Mouse (Mus musculus) heart, adult 2 months (tissue): ENCODE data around the gene Asns. TPM values are rescaled to one million over a fixed set of nuclear protein-coding genes. Genes with fewer than 3 reads are reported as not detected.

Source experiments
- DNase-seq, 2 experiments: peaks; one replicate each; pipeline ENCODE4 v3.0.0; 2021
- H3K27ac ChIP-seq: fragments of 200-600 bp; 2 replicates; pipeline ENCODE4 v1.8.1; 2022
- H3K27me3 ChIP-seq: fragments of 200-500 bp; 2 replicates; pipeline ENCODE4 v1.6.1; 2012; ENCODE audit warnings: mild to moderate bottlenecking, low read length, inconsistent platforms, mixed read lengths; ENCODE audit not compliant: control insufficient read depth, insufficient read depth
- H3K36me3 ChIP-seq: fragments of 200-500 bp; 2 replicates; pipeline ENCODE4 v1.6.1; 2012; ENCODE audit warnings: low read length, inconsistent platforms; ENCODE audit not compliant: control insufficient read depth, insufficient read depth
- H3K4me1 ChIP-seq: fragments of 200-500 bp; 2 replicates; pipeline ENCODE4 v1.6.1; 2011; ENCODE audit warnings: low read length; ENCODE audit not compliant: control insufficient read depth, insufficient read depth
- H3K4me3 ChIP-seq: fragments of 200-600 bp; 2 replicates; pipeline ENCODE4 v1.8.1; 2022
- H3K79me2 ChIP-seq: fragments of 200-500 bp; replicated peaks from 2 replicates; pipeline ENCODE4 v1.6.1; 2012; ENCODE audit warnings: mild to moderate bottlenecking, inconsistent platforms, low read length, moderate library complexity, mixed read lengths; ENCODE audit not compliant: control insufficient read depth, insufficient read depth
- H3K9ac ChIP-seq: fragments of 200-500 bp; 2 replicates; pipeline ENCODE4 v1.6.1; 2012; ENCODE audit warnings: low read depth, mild to moderate bottlenecking, control low read depth, inconsistent platforms, low read length, mixed read lengths
- CTCF ChIP-seq: fragments of 200-600 bp; IDR thresholded peaks from 2 replicates; pipeline ENCODE4 v1.8.1; 2022; ENCODE audit warnings: antibody characterized with exemption, mild to moderate bottlenecking, moderate library complexity
- EP300 ChIP-seq: fragments of 200-500 bp; IDR thresholded peaks from 2 replicates; pipeline ENCODE4 v1.6.1; 2011; ENCODE audit warnings: low read depth, low read length, control low read depth; ENCODE audit not compliant: insufficient read depth
- POLR2A ChIP-seq: fragments of 200-500 bp; IDR thresholded peaks from 2 replicates; pipeline ENCODE4 v1.6.1; 2011; ENCODE audit warnings: mild to moderate bottlenecking, low read depth, low read length, control low read depth; ENCODE audit not compliant: insufficient read depth
- WGBS: fragments of 180-500 bp; shearing (Covaris S2); methylation state at CpG from one replicate; pipeline ENCODE4 v1.1.7; 2018; 5-methylcytosine and 5-hydroxymethylcytosine counted together
- intact Hi-C: fragments of 180-260 bp; cut with DNase I; formaldehyde crosslinking; loops from one replicate; pipeline ENCODE4 v1.15.1; 2025
- polyA plus RNA-seq: library from polyadenylated mRNA; depleted of rRNA; stranded (reverse); fragments of >200 nt; gene quantifications from 2 replicates; pipeline ENCODE4 v1.2.3, GENCODE M21; 2012
- total RNA-seq, 2 experiments: library from RNA; stranded (reverse); gene quantifications; 2 replicates each; pipeline ENCODE4 v1.2.3; 2021

The Asns gene
- total and polyA plus RNA-seq, 3 experiments, result 2.9 to 5.5 (median 3.2) TPM

DNA sequence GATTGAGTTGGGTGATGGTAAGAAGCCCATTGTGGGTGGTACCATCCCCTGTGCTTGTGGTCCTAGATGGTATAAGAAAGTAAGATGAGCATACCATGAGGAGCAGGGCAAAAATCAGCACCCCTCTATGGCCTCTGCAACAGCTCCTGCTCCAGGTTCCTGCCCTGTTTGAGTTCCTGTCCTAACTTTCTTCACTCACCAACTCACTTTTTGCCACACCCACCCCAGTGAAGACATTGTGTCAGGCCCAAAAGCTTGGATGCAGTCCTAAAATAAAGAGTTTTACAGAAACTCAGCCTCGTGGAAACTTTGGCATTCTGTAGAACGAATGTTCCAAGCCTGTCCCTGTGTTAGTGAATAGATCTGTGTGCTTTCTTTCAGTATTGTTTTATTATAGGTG, 36.1 kb upstream of the Asns start:
- no peak for DNase-seq
- 77% methylated on average over 2 of the region's 2 CpGs for WGBS
- no peak for TF ChIP-seq EP300
- TF ChIP-seq CTCF, result no peak
- TF ChIP-seq POLR2A, result no peak
- H3K4me1 ChIP-seq, result no peaks in the 10 kb centered on the region
- intact Hi-C loops, result no loop called here
- no peaks in the 10 kb centered on the region for H3K79me2 ChIP-seq
- H3K27me3 ChIP-seq, result no peaks in the 10 kb centered on the region
- H3K4me3 ChIP-seq, result no peak overlapping the region
- H3K36me3 ChIP-seq, result no peaks in the 10 kb centered on the region
- no peak overlapping the region for H3K27ac ChIP-seq
- H3K9ac ChIP-seq, result no peak overlapping the region

DNA sequence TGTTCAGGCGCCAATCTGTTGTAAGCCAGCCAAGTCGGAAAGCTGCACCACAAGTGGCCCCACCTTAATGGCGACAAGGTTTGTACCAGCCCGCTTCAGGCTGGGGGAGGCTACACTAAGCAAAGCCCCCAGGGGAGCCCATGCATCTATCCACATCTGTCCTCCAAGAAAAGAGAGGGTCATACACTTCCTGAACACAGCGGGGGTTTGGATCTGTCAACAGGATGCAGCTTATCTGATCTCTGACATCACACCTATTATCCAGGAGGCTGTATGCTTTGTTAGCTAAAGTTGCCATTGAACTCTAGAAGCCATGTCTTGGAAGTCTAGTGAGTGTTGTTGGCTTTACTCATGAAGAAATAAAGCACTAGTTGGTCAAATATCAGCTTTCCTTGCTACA, 35.2 kb upstream of the Asns start:
- 61% methylated on average over 5 of the region's 5 CpGs for WGBS
- intact Hi-C loops, result no loop called here

DNA sequence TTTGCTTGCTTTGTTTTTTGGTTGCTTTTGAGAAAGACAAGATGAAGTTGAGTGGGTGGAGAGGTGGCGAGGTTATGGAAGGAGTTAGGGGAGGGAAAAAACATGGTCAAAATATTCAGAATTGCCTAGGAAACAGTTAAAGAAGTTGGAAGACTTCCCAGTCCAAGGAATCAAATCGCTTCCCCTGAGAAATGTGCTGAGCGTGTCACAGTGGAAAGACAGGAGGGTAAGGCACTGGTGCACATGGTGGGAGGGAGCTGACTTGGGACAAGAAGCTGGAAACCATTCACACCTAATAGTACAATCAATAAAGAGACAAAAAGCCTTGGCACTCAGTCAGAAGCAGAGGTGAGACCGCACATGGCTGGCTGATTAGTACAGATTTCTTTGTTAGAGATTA, 23.2 kb upstream of the Asns start:
- Histone ChIP-seq H3K27ac (no peak overlapping the region), H3K9ac (no peak overlapping the region), H3K27me3 (no peaks in the 10 kb centered on the region), H3K4me3 (no peak overlapping the region), H3K79me2 (no peaks in the 10 kb centered on the region), H3K4me1 (no peaks in the 10 kb centered on the region), H3K36me3 (no peaks in the 10 kb centered on the region)
- no peak for DNase-seq
- no peak for TF ChIP-seq POLR2A
- no peak for TF ChIP-seq EP300
- no peak for TF ChIP-seq CTCF
- 42% methylated on average over 4 of the region's 4 CpGs for WGBS
- intact Hi-C loops, result no loop called here

More for the DNA sequence above, 35.2 kb upstream of the Asns start:
- TF ChIP-seq EP300 (no peak), POLR2A (no peak), CTCF (no peak)
- Histone ChIP-seq H3K4me1 (no peaks in the 10 kb centered on the region), H3K79me2 (no peaks in the 10 kb centered on the region), H3K27me3 (no peaks in the 10 kb centered on the region), H3K9ac (no peak overlapping the region), H3K36me3 (no peaks in the 10 kb centered on the region), H3K27ac (no peak overlapping the region), H3K4me3 (no peak overlapping the region)
- no peak for DNase-seq

DNA sequence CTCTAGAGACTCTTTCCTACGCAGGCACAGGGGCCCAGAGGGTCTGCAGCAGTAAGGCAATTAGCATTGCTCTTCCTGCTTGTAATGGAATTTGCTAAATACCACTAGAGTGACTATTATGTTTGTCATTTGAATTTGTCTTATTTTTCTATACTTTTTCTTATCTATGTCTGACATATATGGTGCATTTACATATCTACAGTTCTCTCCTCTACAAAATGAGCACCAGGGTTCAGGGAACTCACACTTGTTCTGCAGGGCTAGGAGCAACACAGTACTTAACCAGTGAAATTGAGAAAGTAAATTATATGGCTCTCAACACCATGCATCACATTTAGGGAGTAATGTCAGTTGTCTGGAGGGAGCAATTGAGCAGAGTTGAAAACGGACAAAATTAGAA, 21.2 kb upstream of the Asns start:
- H3K27ac ChIP-seq, result no peak overlapping the region
- no peaks in the 10 kb centered on the region for H3K79me2 ChIP-seq
- no peaks in the 10 kb centered on the region for H3K36me3 ChIP-seq
- WGBS, result 49% methylated on average over 2 of the region's 2 CpGs
- no peak overlapping the region for H3K9ac ChIP-seq
- no peaks in the 10 kb centered on the region for H3K27me3 ChIP-seq
- TF ChIP-seq CTCF, result no peak
- no peak overlapping the region for H3K4me3 ChIP-seq
- no peaks in the 10 kb centered on the region for H3K4me1 ChIP-seq
- no peak for DNase-seq
- intact Hi-C loops, result no loop called here

DNA sequence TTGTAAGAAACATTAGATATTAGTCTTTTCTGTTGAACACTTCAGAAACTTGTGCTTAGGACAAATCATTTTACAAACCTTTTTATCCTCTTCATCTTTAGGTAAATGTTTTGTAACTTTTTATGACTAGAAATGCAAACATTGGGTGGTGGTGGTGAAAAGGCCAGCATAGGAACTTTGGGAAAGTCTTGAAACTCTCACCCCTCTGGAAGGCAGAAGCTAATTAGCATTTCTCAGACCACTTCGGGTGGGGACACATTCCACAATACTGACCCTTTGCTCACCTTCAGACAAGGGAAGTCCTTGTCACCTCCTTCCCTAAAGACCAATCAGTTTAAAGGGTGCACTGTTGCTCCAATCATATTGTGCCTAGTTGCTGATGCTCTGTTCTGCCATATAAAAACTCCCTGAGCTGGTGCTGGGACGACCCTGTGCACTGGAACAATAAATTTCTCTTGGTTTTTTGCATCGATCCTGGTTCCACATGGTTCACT, 18.8 kb upstream of the Asns start:
- H3K9ac ChIP-seq, result no peak overlapping the region
- no peak for DNase-seq
- H3K4me1 ChIP-seq, result no peaks in the 10 kb centered on the region
- H3K27me3 ChIP-seq, result no peaks in the 10 kb centered on the region
- WGBS, result 61% methylated on average over 3 of the region's 3 CpGs
- no peak overlapping the region for H3K27ac ChIP-seq
- intact Hi-C loops, result no loop called here
- TF ChIP-seq POLR2A, result no peak
- H3K36me3 ChIP-seq, result no peaks in the 10 kb centered on the region
- H3K4me3 ChIP-seq, result no peak overlapping the region
- no peaks in the 10 kb centered on the region for H3K79me2 ChIP-seq

DNA sequence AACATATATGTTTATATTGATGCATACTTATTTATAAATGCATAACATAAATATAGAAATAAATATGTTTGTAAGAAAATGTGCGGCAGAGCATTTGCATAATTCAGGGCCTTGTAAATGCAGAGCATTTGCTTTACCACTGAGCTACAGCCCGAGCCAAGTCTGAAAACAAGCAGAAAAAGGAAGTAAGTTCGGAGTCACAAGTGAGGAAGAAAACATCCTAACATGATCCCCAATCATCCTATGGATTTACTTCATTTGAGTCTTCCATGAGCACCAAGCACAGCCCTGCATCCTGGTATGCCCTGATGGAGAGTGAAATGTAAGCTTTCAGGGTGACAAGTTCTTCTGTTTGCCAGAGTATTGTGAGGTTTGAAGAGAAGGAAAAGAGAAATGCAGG, 15.2 kb upstream of the Asns start:
- Histone ChIP-seq H3K4me3 (no peak overlapping the region), H3K9ac (no peak overlapping the region), H3K4me1 (no peaks in the 10 kb centered on the region), H3K36me3 (no peaks in the 10 kb centered on the region), H3K27ac (no peak overlapping the region), H3K79me2 (no peaks in the 10 kb centered on the region), H3K27me3 (no peaks in the 10 kb centered on the region)
- WGBS, result 74% methylated on average over 3 of the region's 3 CpGs
- TF ChIP-seq EP300 (no peak), POLR2A (no peak), CTCF (no peak)
- no peak for DNase-seq
- intact Hi-C loops, result no loop called here

DNA sequence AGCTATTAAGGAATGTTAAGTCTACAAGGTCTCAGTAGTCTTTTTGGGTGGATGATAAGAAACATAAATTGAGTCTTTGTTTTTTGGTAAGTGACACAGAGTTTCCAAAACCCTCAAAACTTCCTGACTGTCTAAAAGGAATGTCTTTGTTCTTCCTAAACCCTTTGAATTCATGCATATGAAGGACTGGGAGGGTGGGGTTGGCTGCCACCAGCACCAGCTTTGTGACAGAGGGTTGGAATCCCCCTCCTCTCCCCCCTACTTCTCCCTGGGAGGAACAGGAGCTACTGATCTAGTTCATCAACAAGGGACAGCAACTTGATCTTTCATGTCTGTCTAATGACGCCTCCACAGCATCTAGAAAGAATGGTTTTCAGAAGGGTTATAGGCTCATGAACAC, 13.7 kb upstream of the Asns start:
- no peak for DNase-seq
- H3K4me1 ChIP-seq, result no peaks in the 10 kb centered on the region
- no peaks in the 10 kb centered on the region for H3K36me3 ChIP-seq
- WGBS, result 71% methylated on average over 1 of the region's 1 CpGs
- no peak overlapping the region for H3K9ac ChIP-seq
- H3K79me2 ChIP-seq, result no peaks in the 10 kb centered on the region
- TF ChIP-seq CTCF, result no peak
- TF ChIP-seq POLR2A, result no peak
- TF ChIP-seq EP300, result no peak
- no peak overlapping the region for H3K27ac ChIP-seq
- no peaks in the 10 kb centered on the region for H3K27me3 ChIP-seq
- intact Hi-C loops, result no loop called here
- no peak overlapping the region for H3K4me3 ChIP-seq
